Mouse (Mus musculus): ENCODE results near the gene Polr2j. TPM values are rescaled to one million over a fixed set of nuclear protein-coding genes. Genes with fewer than 3 reads are reported as not detected.
"Not testable (repeated sequence)": the region's sequence is repeated elsewhere in the genome, so short reads cannot be mapped to it uniquely, and the experiment has no call there.

The Polr2j gene
- polyA plus RNA-seq, 1 experiment from 2014 or later, result 112 TPM

- peak; percentile 78 for DNase-seq
- Histone ChIP-seq H3K4me1 (ENCODE audit: insufficient read depth) (peaks cover 8% of the 10 kb centered on the region), H3K9me3 (ENCODE audit: low read length) (no peaks in the 10 kb centered on the region), H3K36me3 (replicated peaks; ENCODE audit: insufficient read depth, low read length) (no peaks in the 10 kb centered on the region), H3K27me3 (ENCODE audit: insufficient read depth, low read length) (no peaks in the 10 kb centered on the region), H3K4me2 (ENCODE audit: low read depth, low read length) (peak overlapping the region; percentile 79), H3K4me3 (ENCODE audit: low read depth, low read length) (peak overlapping the region; percentile 33), H3K9ac (replicated peaks) (0 out of 2 replicates have a peak overlapping the region, but pooled peaks have one; percentile 26), H3K27ac (ENCODE audit: low read depth) (no peak overlapping the region)
- WGBS (ENCODE audit: insufficient replicate concordance), result 7% methylated on average over 41 of the region's 41 CpGs
- peak; percentile 89 for TF ChIP-seq CTCF (IDR thresholded peaks at IDR 0.05; ENCODE audit: low read depth)
- TF ChIP-seq EP300 (IDR thresholded peaks at IDR 0.05; ENCODE audit: low read depth), result no peak
- peak; percentile 89 for ATAC-seq
Observed at GRCm38 (mm10) chr5:136102099-136102820, 14.2 kb upstream of the Polr2j start.

GRCm38 (mm10) chr5:136104511-136104910 lies 11.9 kb upstream of the Polr2j start:
- Histone ChIP-seq H3K27ac (ENCODE audit: low read depth) (no peak overlapping the region), H3K9ac (replicated peaks) (no peak overlapping the region), H3K4me3 (ENCODE audit: low read depth, low read length) (no peak overlapping the region), H3K4me2 (ENCODE audit: low read depth, low read length) (no peak overlapping the region), H3K9me3 (ENCODE audit: low read length) (no peaks in the 10 kb centered on the region), H3K27me3 (ENCODE audit: insufficient read depth, low read length) (no peaks in the 10 kb centered on the region), H3K36me3 (replicated peaks; ENCODE audit: insufficient read depth, low read length) (no peaks in the 10 kb centered on the region), H3K4me1 (ENCODE audit: insufficient read depth) (peaks cover 11% of the 10 kb centered on the region)
- peak; percentile 72 for TF ChIP-seq CTCF (IDR thresholded peaks at IDR 0.05; ENCODE audit: low read depth)
- TF ChIP-seq EP300 (IDR thresholded peaks at IDR 0.05; ENCODE audit: low read depth), result no peak
- no peak for ATAC-seq
- WGBS (ENCODE audit: insufficient replicate concordance), result 78% methylated on average over 5 of the region's 5 CpGs
- peak; percentile 59 for DNase-seq

- Histone ChIP-seq H3K36me3 (replicated peaks; ENCODE audit: insufficient read depth, low read length) (no peaks in the 10 kb centered on the region), H3K9ac (replicated peaks) (no peak overlapping the region), H3K9me3 (ENCODE audit: low read length) (no peaks in the 10 kb centered on the region), H3K27me3 (ENCODE audit: insufficient read depth, low read length) (no peaks in the 10 kb centered on the region), H3K27ac (ENCODE audit: low read depth) (no peak overlapping the region), H3K4me3 (ENCODE audit: low read depth, low read length) (no peak overlapping the region), H3K4me1 (ENCODE audit: insufficient read depth) (0 out of 2 replicates have a peak, but pooled peaks cover 3% of the 10 kb centered on the region), H3K4me2 (ENCODE audit: low read depth, low read length) (no peak overlapping the region)
- no peak for ATAC-seq
- TF ChIP-seq EP300 (IDR thresholded peaks at IDR 0.05; ENCODE audit: low read depth), result no peak
- TF ChIP-seq CTCF (IDR thresholded peaks at IDR 0.05; ENCODE audit: low read depth), result no peak
- WGBS (ENCODE audit: insufficient replicate concordance), result 39% methylated on average over 2 of the region's 2 CpGs
- no peak for DNase-seq
Observed at GRCm38 (mm10) chr5:136108486-136108885, 7.9 kb upstream of the Polr2j start.

GRCm38 (mm10) chr5:136109042-136109441 lies 7.4 kb upstream of the Polr2j start:
- Histone ChIP-seq H3K27me3 (ENCODE audit: insufficient read depth, low read length) (no peaks in the 10 kb centered on the region), H3K4me2 (ENCODE audit: low read depth, low read length) (no peak overlapping the region), H3K27ac (ENCODE audit: low read depth) (no peak overlapping the region), H3K9me3 (ENCODE audit: low read length) (no peaks in the 10 kb centered on the region), H3K4me1 (ENCODE audit: insufficient read depth) (0 out of 2 replicates have a peak, but pooled peaks cover 3% of the 10 kb centered on the region), H3K4me3 (ENCODE audit: low read depth, low read length) (no peak overlapping the region), H3K36me3 (replicated peaks; ENCODE audit: insufficient read depth, low read length) (no peaks in the 10 kb centered on the region), H3K9ac (replicated peaks) (no peak overlapping the region)
- DNase-seq (no peak), ATAC-seq (no peak)
- 52% methylated on average over 3 of the region's 3 CpGs for WGBS (ENCODE audit: insufficient replicate concordance)
- TF ChIP-seq CTCF (IDR thresholded peaks at IDR 0.05; ENCODE audit: low read depth), result no peak
- TF ChIP-seq EP300 (IDR thresholded peaks at IDR 0.05; ENCODE audit: low read depth), result no peak

GRCm38 (mm10) chr5:136113546-136113945 lies 2.9 kb upstream of the Polr2j start:
- H3K9ac ChIP-seq (replicated peaks); ATAC-seq; DNase-seq; H3K4me2 ChIP-seq (ENCODE audit: low read depth, low read length); H3K27me3 ChIP-seq (ENCODE audit: insufficient read depth, low read length); H3K4me3 ChIP-seq (ENCODE audit: low read depth, low read length); H3K36me3 ChIP-seq (replicated peaks; ENCODE audit: insufficient read depth, low read length); H3K27ac ChIP-seq (ENCODE audit: low read depth); H3K9me3 ChIP-seq (ENCODE audit: low read length): not testable (repeated sequence)
- 54% methylated on average over 3 of the region's 4 CpGs for WGBS (ENCODE audit: insufficient replicate concordance)
- peaks cover 20% of the 10 kb centered on the region for H3K4me1 ChIP-seq (ENCODE audit: insufficient read depth)

GRCm38 (mm10) chr5:136116784-136117112 lies 317 bp downstream of the Polr2j start:
- peak; percentile 75 for ATAC-seq

More at GRCm38 (mm10) chr5:136116784-136117112, 317 bp downstream of the Polr2j start:
- TF ChIP-seq CTCF (IDR thresholded peaks at IDR 0.05; ENCODE audit: low read depth) (no peak), EP300 (IDR thresholded peaks at IDR 0.05; ENCODE audit: low read depth) (no peak)
- Histone ChIP-seq H3K27ac (ENCODE audit: low read depth) (peak overlapping the region; percentile 56), H3K36me3 (replicated peaks; ENCODE audit: insufficient read depth, low read length) (peaks cover 16% of the 10 kb centered on the region), H3K4me3 (ENCODE audit: low read depth, low read length) (peak overlapping the region; percentile 84), H3K9ac (replicated peaks) (peak overlapping the region; percentile 89), H3K9me3 (ENCODE audit: low read length) (no peaks in the 10 kb centered on the region), H3K4me1 (ENCODE audit: insufficient read depth) (peaks cover 18% of the 10 kb centered on the region), H3K27me3 (ENCODE audit: insufficient read depth, low read length) (no peaks in the 10 kb centered on the region), H3K4me2 (ENCODE audit: low read depth, low read length) (peak overlapping the region; percentile 86)
- WGBS (ENCODE audit: insufficient replicate concordance), result 0% methylated on average over 22 of the region's 22 CpGs
- DNase-seq, result no peak

Data from liver, postnatal 0 days (tissue).